Mouse (Mus musculus) brain, embryonic 14.5 days (tissue): ENCODE measurements around the gene Sorbs1. TPM values are rescaled to one million over a fixed set of nuclear protein-coding genes. Genes with fewer than 3 reads are reported as not detected.

Experiments used
- DNase-seq: peaks from one replicate; pipeline ENCODE4 v3.0.0-alpha.2; 2011; ENCODE audit warnings: low read depth
- CTCF ChIP-seq: fragments of 200-500 bp; IDR thresholded peaks from 2 replicates; pipeline ENCODE4 v1.5.1; 2012; ENCODE audit warnings: inconsistent platforms, mild to moderate bottlenecking, moderate library complexity, borderline replicate concordance; ENCODE audit not compliant: insufficient read depth, insufficient read length; ENCODE audit errors: extremely low read depth
- POLR2A ChIP-seq: fragments of 200-500 bp; IDR thresholded peaks from 2 replicates; pipeline ENCODE4 v1.6.1; 2012; ENCODE audit warnings: mild to moderate bottlenecking, inconsistent platforms, borderline replicate concordance; ENCODE audit not compliant: poor library complexity, insufficient read depth, insufficient read length, severe bottlenecking; ENCODE audit errors: extremely low read depth
- polyA plus RNA-seq: library from polyadenylated mRNA; depleted of rRNA; stranded (reverse); fragments of >200 nt; gene quantifications from 2 replicates; pipeline ENCODE4 v1.2.3, GENCODE M21; 2012

Gene Sorbs1
- polyA plus RNA-seq, 1 experiment: 66.4 TPM

GRCm38 (mm10) chr19:40359712-40360394 lies 153.7 kb downstream of the Sorbs1 start:
- TF ChIP-seq POLR2A (no peak), CTCF (no peak)

GRCm38 (mm10) chr19:40356536-40357522 lies 156.8 kb downstream of the Sorbs1 start:
- TF ChIP-seq POLR2A: no peak
- no peak for TF ChIP-seq CTCF
- no peak for DNase-seq

More at GRCm38 (mm10) chr19:40359712-40360394, 153.7 kb downstream of the Sorbs1 start:
- peak; percentile 39 for DNase-seq

- TF ChIP-seq POLR2A (no peak), CTCF (no peak)
- no peak for DNase-seq
Observed at GRCm38 (mm10) chr19:40355075-40355474, 158.5 kb downstream of the Sorbs1 start.

GRCm38 (mm10) chr19:40352006-40352405 lies 161.6 kb downstream of the Sorbs1 start:
- TF ChIP-seq POLR2A: no peak
- TF ChIP-seq CTCF: no peak
- no peak for DNase-seq

GRCm38 (mm10) chr19:40350835-40351234 lies 162.7 kb downstream of the Sorbs1 start:
- TF ChIP-seq CTCF (no peak), POLR2A (no peak)
- no peak for DNase-seq

- TF ChIP-seq POLR2A: no peak
- no peak for TF ChIP-seq CTCF
- peak; percentile 81 for DNase-seq
Observed at GRCm38 (mm10) chr19:40349713-40350671, 163.6 kb downstream of the Sorbs1 start.

- TF ChIP-seq CTCF: no peak
- no peak for TF ChIP-seq POLR2A
- no peak for DNase-seq
Observed at GRCm38 (mm10) chr19:40349281-40349680, 164.3 kb downstream of the Sorbs1 start.

GRCm38 (mm10) chr19:40348652-40349051 lies 164.9 kb downstream of the Sorbs1 start:
- DNase-seq: peak; percentile 53
- TF ChIP-seq POLR2A (no peak), CTCF (no peak)

GRCm38 (mm10) chr19:40348175-40348574 lies 165.4 kb downstream of the Sorbs1 start:
- TF ChIP-seq CTCF (no peak), POLR2A (no peak)
- peak; percentile 87 for DNase-seq

GRCm38 (mm10) chr19:40346908-40347307 lies 166.7 kb downstream of the Sorbs1 start:
- peak; percentile 56 for DNase-seq
- TF ChIP-seq POLR2A: no peak
- TF ChIP-seq CTCF: no peak
